Mouse (Mus musculus) ES-E14 (cell line): ENCODE data around the gene Il3.

Source experiments
- CHD2 ChIP-seq: IDR thresholded peaks from 2 replicates; pipeline ENCODE4 v1.6.1; 2014; ENCODE audit warnings: mild to moderate bottlenecking, low read depth, low read length, inconsistent platforms
- HCFC1 ChIP-seq: IDR thresholded peaks from 2 replicates; pipeline ENCODE4 v1.6.1; 2012; ENCODE audit warnings: low read length, inconsistent platforms, borderline replicate concordance; ENCODE audit not compliant: insufficient read depth
- MAFK ChIP-seq: IDR thresholded peaks from 2 replicates; pipeline ENCODE4 v1.6.1; 2014; ENCODE audit warnings: mild to moderate bottlenecking, low read depth, low read length, inconsistent platforms; ENCODE audit not compliant: insufficient read depth
- ZC3H11A ChIP-seq: IDR thresholded peaks from 2 replicates; pipeline ENCODE4 v1.6.1; 2012; ENCODE audit warnings: low read depth, mild to moderate bottlenecking, inconsistent platforms, low read length, borderline replicate concordance

DNA sequence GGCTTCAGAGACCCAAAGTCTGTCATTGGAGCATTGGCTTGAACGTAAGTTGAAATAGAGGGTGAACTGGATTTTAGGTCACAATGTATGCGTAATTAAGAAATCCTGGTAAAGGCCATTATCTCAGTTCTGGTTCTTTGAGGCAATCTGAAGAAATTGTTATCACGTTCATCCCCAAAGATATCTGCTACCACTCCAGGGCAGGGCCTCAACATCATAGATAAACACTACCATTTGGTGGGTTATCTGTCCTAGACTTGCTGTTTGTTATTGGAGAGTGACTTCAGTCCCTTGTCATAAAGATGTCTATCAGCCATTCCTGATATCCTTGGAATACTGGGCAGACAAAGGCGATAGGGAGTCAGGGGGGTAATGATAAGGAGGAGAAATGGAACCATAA lies 28.9 kb upstream of the Il3 start:
- TF ChIP-seq HCFC1, result no peak
- TF ChIP-seq ZC3H11A, result no peak
- no peak for TF ChIP-seq CHD2
- no peak for TF ChIP-seq MAFK
